Mouse (Mus musculus): ENCODE data around the gene Il27ra. TPM values are rescaled to one million over a fixed set of nuclear protein-coding genes. Genes with fewer than 3 reads are reported as not detected.

Il27ra gene
- total RNA-seq, 2 experiments from 2014 or later: 0.36 to 0.61 TPM

DNA sequence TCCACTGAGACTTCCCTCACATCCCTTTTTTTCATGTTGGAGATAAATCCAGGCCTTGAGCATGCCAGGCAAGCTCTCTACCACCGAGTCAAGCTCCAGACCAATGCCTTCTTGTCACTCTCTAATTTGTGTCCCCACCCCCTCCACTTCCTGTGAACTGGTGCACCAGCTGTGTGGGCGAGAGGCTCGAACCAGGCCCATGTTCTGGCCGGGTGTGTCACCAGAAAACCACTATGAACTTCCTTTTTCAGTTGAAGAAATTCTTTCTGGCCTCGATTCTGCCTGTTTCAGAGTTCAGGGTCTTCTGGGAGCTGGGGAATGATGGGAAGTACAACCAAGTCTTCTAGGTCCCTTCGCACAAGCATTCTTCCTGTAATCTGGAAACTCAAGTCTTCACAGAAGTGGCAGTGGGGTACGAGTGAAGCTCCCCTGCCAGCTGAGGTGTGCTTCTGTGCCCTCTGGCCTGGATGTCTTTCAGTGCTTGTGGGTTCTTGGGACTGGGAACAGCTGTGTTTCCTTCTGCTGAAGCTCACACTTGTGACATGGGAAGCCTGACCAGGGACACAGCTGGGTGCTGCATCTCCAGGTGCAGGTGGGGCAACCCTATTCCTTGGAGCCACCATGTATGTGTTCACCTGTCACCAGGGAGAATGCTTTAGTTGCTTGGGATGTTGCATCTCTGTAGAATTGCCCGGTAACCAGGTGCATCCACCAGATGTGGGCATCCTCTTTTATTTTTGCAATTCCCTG, 21.6 kb upstream of the Il27ra start:
- intact Hi-C loops (cut with DNase I): no loop called here
- no peak for DNase-seq
- TF ChIP-seq CTCF (IDR thresholded peaks at IDR 0.05): no peak
- Histone ChIP-seq H3K27ac (peak overlapping the region; percentile 38; the same call in 1 of the 2 replicates), H3K4me3 (no peak overlapping the region)

GRCm38 (mm10) chr8:84060245-84060644, 17.9 kb upstream of the Il27ra start:
- intact Hi-C loops (cut with DNase I): no loop called here
- TF ChIP-seq CTCF (IDR thresholded peaks at IDR 0.05): no peak
- H3K27ac ChIP-seq: no peak overlapping the region
- DNase-seq: no peak
- H3K4me3 ChIP-seq: no peak overlapping the region

GRCm38 (mm10) chr8:84059226-84059625, 16.8 kb upstream of the Il27ra start:
- no peak for TF ChIP-seq CTCF (IDR thresholded peaks at IDR 0.05)
- intact Hi-C loops (cut with DNase I): no loop called here
- no peak for DNase-seq
- H3K27ac ChIP-seq: no peak overlapping the region
- H3K4me3 ChIP-seq: no peak overlapping the region

GRCm38 (mm10) chr8:84057827-84058226, 15.4 kb upstream of the Il27ra start:
- intact Hi-C loops (cut with DNase I): no loop called here
- no peak for DNase-seq
- no peak overlapping the region for H3K27ac ChIP-seq
- H3K4me3 ChIP-seq: no peak overlapping the region
- no peak for TF ChIP-seq CTCF (IDR thresholded peaks at IDR 0.05)

- Histone ChIP-seq H3K27ac (no peak overlapping the region), H3K4me3 (no peak overlapping the region)
- no peak for DNase-seq
- intact Hi-C loops (cut with DNase I): no loop called here
- no peak for TF ChIP-seq CTCF (IDR thresholded peaks at IDR 0.05)
Observed at GRCm38 (mm10) chr8:84053229-84053628, 10.8 kb upstream of the Il27ra start.

DNA sequence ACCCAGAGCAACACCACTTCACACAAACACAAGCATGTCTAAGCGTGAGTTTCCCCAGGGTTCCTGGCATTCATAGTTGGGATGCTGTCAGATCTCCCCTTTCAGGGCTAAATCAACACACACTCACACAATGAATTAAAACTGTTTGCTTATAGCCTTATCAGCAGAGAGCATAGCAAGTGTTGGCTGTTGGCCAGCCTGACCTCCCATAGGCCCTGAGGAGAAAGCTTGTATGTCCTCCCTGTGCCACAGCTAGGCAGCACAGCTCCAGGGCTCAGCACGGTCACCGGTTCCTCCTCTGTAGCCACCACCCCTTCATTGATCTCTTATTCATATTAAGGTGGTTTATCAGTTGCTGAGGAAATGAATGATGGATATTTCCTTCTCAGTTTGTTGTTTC, 10.4 kb upstream of the Il27ra start:
- intact Hi-C loops (cut with DNase I): no loop called here
- H3K27ac ChIP-seq: no peak overlapping the region
- no peak for DNase-seq
- H3K4me3 ChIP-seq: no peak overlapping the region
- no peak for TF ChIP-seq CTCF (IDR thresholded peaks at IDR 0.05)

- no peak for TF ChIP-seq CTCF (IDR thresholded peaks at IDR 0.05)
- no peak overlapping the region for H3K4me3 ChIP-seq
Observed at GRCm38 (mm10) chr8:84048171-84048570, 5.8 kb upstream of the Il27ra start.

DNA sequence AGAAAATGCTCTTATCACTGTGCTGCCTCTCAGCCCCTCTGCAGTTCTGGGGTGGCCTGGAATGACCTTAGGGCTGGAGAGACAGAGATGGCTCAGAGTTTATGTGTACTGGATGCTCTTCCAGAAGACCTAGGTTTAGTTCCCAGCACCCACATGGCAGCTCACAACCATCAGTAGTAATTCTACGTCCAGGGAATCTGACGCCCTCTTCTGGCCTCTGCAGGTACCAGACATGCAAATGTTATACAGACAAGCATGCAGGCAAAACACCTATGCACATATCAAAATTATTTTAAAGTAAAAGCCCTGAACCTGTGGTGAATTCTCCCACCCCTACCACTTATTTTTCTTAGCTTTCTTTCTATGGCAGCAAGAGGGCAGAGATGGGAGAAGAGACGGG, 4.1 kb upstream of the Il27ra start:
- Histone ChIP-seq H3K4me3 (no peak overlapping the region), H3K27ac (no peak overlapping the region)
- intact Hi-C loops (cut with DNase I): no loop called here
- TF ChIP-seq CTCF (IDR thresholded peaks at IDR 0.05): no peak
- no peak for DNase-seq

More at GRCm38 (mm10) chr8:84048171-84048570, 5.8 kb upstream of the Il27ra start:
- H3K27ac ChIP-seq: no peak overlapping the region
- DNase-seq: no peak
- intact Hi-C loops (cut with DNase I): no loop called here

DNA sequence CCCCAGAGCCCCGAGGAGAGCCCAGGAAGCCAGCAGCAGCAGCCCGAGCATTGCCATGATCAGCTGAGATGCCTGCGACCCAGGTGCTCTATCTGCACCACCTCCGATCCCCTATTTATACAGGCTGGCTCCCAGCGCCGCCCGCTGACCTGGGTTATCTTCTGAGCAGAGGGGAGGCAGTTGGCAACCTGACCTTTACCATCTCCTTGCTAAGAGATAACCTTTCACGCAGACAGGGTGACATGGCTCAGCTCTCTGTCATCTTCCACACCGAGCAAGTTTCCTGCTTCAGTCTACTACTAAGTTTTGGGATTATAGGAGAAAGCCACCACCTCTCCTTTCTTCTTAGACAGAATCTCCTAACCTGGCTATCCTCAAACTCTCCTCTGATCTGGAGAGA, 2.5 kb upstream of the Il27ra start, which contains the start of gene Rln3:
Gene Rln3, minus strand, starts transcription at position 101 of the 400 bp plus-strand sequence.
- TF ChIP-seq CTCF (IDR thresholded peaks at IDR 0.05): no peak
- intact Hi-C loops (cut with DNase I): loop anchor here (5.0 kb wide), 1 partner anchor 312 kb away; no protein-coding TSS in a partner anchor
- Histone ChIP-seq H3K27ac (no peak within 1 kb of the TSS), H3K4me3 (no peak within 1 kb of the TSS)
- no peak for DNase-seq

GRCm38 (mm10) chr8:84044103-84044502, 1.7 kb upstream of the Il27ra start:
- intact Hi-C loops (cut with DNase I): loop anchor here (5.0 kb wide), 1 partner anchor 313 kb away; no protein-coding TSS in a partner anchor
- TF ChIP-seq CTCF (IDR thresholded peaks at IDR 0.05): no peak
- no peak overlapping the region for H3K4me3 ChIP-seq
- DNase-seq: no peak
- H3K27ac ChIP-seq: no peak overlapping the region

GRCm38 (mm10) chr8:84042948-84043342, 556 bp upstream of the Il27ra start:
- Histone ChIP-seq H3K27ac (no peak overlapping the region), H3K4me3 (peak overlapping the region; percentile 66)
- intact Hi-C loops (cut with DNase I): loop anchor here (5.0 kb wide), 1 partner anchor 314 kb away; no protein-coding TSS in a partner anchor
- no peak for TF ChIP-seq CTCF (IDR thresholded peaks at IDR 0.05)
- peak; percentile 54 for DNase-seq

DNA sequence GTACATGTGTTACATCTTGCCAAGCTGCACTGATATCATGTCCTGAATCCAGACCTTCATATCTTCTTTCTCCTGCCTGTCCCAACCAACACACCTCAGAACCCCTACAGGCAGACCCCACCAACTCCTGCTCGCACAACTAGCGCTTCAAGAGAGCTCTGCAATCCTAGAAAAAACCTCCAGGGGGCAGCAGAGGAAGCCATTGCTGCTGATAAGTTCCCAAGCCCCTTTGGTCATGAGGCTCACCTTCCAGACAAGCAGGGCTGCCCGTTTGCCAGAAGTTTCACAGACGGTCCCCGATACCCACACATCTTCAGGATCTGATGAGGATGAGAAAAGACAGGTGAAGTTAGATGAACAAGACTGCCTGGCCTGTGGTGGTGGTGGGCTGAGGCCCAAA, 3.3 kb downstream of the Il27ra start:
- DNase-seq: peak; percentile 71
- intact Hi-C loops (cut with DNase I): loop anchor here (2.0 to 5.0 kb wide), 3 partner anchors 148 to 248 kb away; partner anchors contain the start of gene Nanos3
- H3K27ac ChIP-seq: no peak overlapping the region
- peak; percentile 92 for TF ChIP-seq CTCF (IDR thresholded peaks at IDR 0.05)
- H3K4me3 ChIP-seq: no peak overlapping the region

GRCm38 (mm10) chr8:84038015-84038414, 4.4 kb downstream of the Il27ra start:
- peak; percentile 51 for DNase-seq
- Histone ChIP-seq H3K4me3 (no peak overlapping the region), H3K27ac (no peak overlapping the region)
- intact Hi-C loops (cut with DNase I): loop anchor here (2.0 to 5.0 kb wide), 3 partner anchors 149 to 249 kb away; partner anchors contain the start of gene Nanos3
- no peak for TF ChIP-seq CTCF (IDR thresholded peaks at IDR 0.05)

Data from gastrocnemius, adult 2 months (tissue).